Mouse (Mus musculus) erythroblast, embryonic 14.5 days (primary cell): ENCODE measurements around the gene Naa25. TPM values are rescaled to one million over a fixed set of nuclear protein-coding genes. Genes with fewer than 3 reads are reported as not detected.

Experiments used
- H3K27me3 ChIP-seq: 2 replicates; pipeline ENCODE4 v1.6.1; 2012; ENCODE audit warnings: inconsistent platforms; ENCODE audit not compliant: control insufficient read depth
- H3K36me3 ChIP-seq: 2 replicates; pipeline ENCODE4 v1.6.1; 2012; ENCODE audit warnings: mild to moderate bottlenecking, inconsistent platforms; ENCODE audit not compliant: control insufficient read depth
- H3K4me1 ChIP-seq: 2 replicates; pipeline ENCODE4 v1.6.1; 2012; ENCODE audit warnings: inconsistent platforms; ENCODE audit not compliant: control insufficient read depth
- H3K4me3 ChIP-seq: replicated peaks from 2 replicates; pipeline ENCODE3; 2012; ENCODE audit warnings: moderate library complexity, mild to moderate bottlenecking, inconsistent platforms
- H3K9me3 ChIP-seq: 2 replicates; pipeline ENCODE4 v1.6.1; 2012; ENCODE audit warnings: low read length, inconsistent platforms, mixed read lengths; ENCODE audit not compliant: control insufficient read depth
- GATA1 ChIP-seq: IDR thresholded peaks from 2 replicates; pipeline ENCODE4 v1.6.1; 2012; ENCODE audit warnings: low read length, inconsistent platforms, mixed read lengths
- TAL1 ChIP-seq: IDR thresholded peaks from 3 replicates; pipeline ENCODE4 v1.6.1; 2012; ENCODE audit warnings: low read length, inconsistent platforms, mixed read lengths
- polyA plus RNA-seq: library from polyadenylated mRNA; stranded (reverse); fragments of >175 nt; gene quantifications from 2 replicates; pipeline ENCODE4 v1.2.3, GENCODE M21; 2012

Naa25 gene
- polyA plus RNA-seq, 1 experiment, result 0.11 TPM

GRCm38 (mm10) chr5:121477680-121478079 is 79.9 kb downstream of the Naa25 start:
- no peaks in the 10 kb centered on the region; the same call in 1 of the 2 replicates for H3K36me3 ChIP-seq
- H3K4me1 ChIP-seq, result peaks cover 42% of the 10 kb centered on the region
- H3K9me3 ChIP-seq, result no peaks in the 10 kb centered on the region
- no peaks in the 10 kb centered on the region; the same call in 1 of the 2 replicates for H3K27me3 ChIP-seq
- TF ChIP-seq TAL1 (no peak), GATA1 (no peak)
- H3K4me3 ChIP-seq, result no peak overlapping the region

DNA sequence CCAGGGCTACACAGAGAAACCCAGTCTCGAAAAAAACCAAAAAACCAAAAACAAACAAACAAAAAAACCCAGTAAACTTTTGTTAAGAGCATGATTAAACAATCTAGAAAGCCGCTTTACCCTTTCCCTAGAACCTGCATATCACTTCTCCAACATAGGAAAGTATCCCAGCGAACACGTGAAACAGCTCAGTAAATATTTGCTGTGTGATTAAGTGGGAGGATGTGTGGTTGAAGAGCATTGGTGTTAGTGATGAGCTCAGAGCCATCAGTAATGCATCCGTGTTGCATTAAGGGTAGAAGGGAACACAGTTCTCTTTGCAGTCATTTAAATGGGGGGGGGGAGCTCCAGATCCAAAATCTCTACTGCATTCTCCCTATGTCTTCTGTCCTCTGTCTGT is 87.1 kb downstream of the Naa25 start:
- no peak overlapping the region for H3K4me3 ChIP-seq
- peaks cover 3% of the 10 kb centered on the region for H3K27me3 ChIP-seq
- no peaks in the 10 kb centered on the region for H3K4me1 ChIP-seq
- no peaks in the 10 kb centered on the region for H3K36me3 ChIP-seq
- no peak for TF ChIP-seq TAL1
- TF ChIP-seq GATA1, result no peak
- H3K9me3 ChIP-seq, result no peaks in the 10 kb centered on the region

DNA sequence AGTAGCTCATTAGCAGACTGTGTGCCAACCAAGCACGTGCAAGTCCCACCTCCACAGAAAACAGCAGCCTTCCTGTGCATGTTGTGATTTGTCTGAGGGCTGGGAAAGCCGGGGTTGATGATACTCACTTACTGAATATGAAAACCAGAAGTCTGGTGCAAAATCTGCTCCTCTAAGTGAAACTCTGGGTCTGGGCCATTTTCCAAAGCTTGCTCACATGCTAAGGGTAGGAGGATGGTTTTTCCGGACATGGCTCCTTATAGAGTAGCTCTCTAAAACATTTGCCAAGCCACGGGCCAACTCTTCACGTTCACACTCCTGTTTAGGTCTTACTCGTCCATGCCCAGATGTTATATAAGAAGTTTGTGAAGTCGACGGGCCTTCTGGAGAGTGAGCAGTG is 95.6 kb downstream of the Naa25 start:
- no peaks in the 10 kb centered on the region for H3K27me3 ChIP-seq
- TF ChIP-seq TAL1 (no peak), GATA1 (no peak)
- no peaks in the 10 kb centered on the region for H3K36me3 ChIP-seq
- no peak overlapping the region for H3K4me3 ChIP-seq
- H3K9me3 ChIP-seq, result no peaks in the 10 kb centered on the region
- no peaks in the 10 kb centered on the region for H3K4me1 ChIP-seq

Other genes with a start within 250 kb of the Naa25 start
- 1.5 and 2.0 TPM in 2 replicates for gene Ptpn11, start 206.5 kb upstream of the Naa25 start, polyA plus RNA-seq
- 24.9 and 56.7 TPM in 2 replicates for gene Rpl6, start 193.5 kb upstream of the Naa25 start, polyA plus RNA-seq
- 10.6 and 12.1 TPM in 2 replicates for gene Hectd4, start 177.7 kb upstream of the Naa25 start, polyA plus RNA-seq
- gene Trafd1, start 12.3 kb upstream of the Naa25 start, polyA plus RNA-seq, result 1.8 and 2.1 TPM in 2 replicates
- gene Tmem116, start 54.0 kb downstream of the Naa25 start, polyA plus RNA-seq, result 0.14 TPM in 1 of 2 replicates, not detected in the other
- 14.1 and 15.8 TPM in 2 replicates for gene Erp29, start 54.6 kb downstream of the Naa25 start, polyA plus RNA-seq
- 0.03 TPM in 1 of 2 replicates, not detected in the other for gene Adam1b, start 105.5 kb downstream of the Naa25 start, polyA plus RNA-seq
- gene Adam1a, start 147.5 kb downstream of the Naa25 start, polyA plus RNA-seq, result 0.01 and 0.02 TPM in 2 replicates
- gene Gm42878, start 147.5 kb downstream of the Naa25 start, polyA plus RNA-seq, result 0.01 TPM in 1 of 2 replicates, not detected in the other
- gene Mapkapk5, start 148.0 kb downstream of the Naa25 start, polyA plus RNA-seq, result 7.0 and 9.2 TPM in 2 replicates
- 11.0 and 12.8 TPM in 2 replicates for gene Aldh2, start 195.9 kb downstream of the Naa25 start, polyA plus RNA-seq
- 0.04 and 0.06 TPM in 2 replicates for gene Acad12, start 221.0 kb downstream of the Naa25 start, polyA plus RNA-seq